Mouse (Mus musculus) cortical plate, adult 2 months (tissue): Measurements from ENCODE around the gene Thbd.

Experiments used
- CTCF ChIP-seq: fragments of 200-500 bp; IDR thresholded peaks from 2 replicates; pipeline ENCODE4 v1.5.1; 2011; ENCODE audit warnings: mild to moderate bottlenecking, control low read depth, low read length; ENCODE audit not compliant: insufficient read depth; ENCODE audit errors: extremely low read depth
- POLR2A ChIP-seq: fragments of 200-500 bp; IDR thresholded peaks from 2 replicates; pipeline ENCODE4 v1.6.1; 2011; ENCODE audit warnings: mild to moderate bottlenecking, low read length, control low read depth; ENCODE audit not compliant: insufficient read depth; ENCODE audit errors: extremely low read depth

DNA sequence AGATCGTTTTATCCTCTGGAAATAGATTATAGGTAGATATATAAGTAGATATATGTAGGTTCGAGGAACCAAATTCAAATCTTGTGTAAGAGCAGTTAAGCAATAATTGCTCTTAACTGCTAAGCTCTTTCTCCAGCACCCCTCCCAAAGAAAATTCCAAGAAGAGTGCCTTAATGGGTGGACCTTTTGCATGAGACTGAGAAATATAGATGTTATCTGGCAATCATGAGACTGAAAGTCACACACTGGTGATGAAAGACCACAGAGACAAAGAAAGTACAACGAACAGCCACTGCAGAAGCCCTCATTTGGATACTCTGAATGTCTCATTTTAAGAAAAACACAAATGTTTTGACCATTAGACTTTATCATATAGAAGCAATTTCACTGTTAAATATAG is 20.5 kb upstream of the Thbd start:
- TF ChIP-seq CTCF (no peak), POLR2A (no peak)
